In the genomic region with DNA sequence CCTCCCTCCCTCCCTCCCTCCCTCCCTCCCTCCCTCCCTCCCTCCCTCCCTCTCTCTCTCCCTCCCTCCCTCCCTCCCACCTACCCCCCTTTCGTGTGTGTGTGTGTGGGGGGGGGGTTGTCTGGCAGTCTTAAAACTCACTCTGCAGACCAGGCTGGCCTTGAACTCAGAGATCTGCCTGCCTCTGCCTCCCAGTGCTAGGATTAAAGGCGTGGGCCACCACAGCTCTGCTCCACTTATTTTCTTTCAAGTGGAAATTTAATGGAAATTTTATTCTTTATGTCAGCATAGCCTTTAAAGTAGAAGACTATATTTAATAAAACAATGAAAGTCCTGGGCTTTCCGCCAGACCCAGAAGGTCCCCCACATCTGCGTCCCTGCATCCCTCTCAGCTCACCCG, we compare ENCODE assay signal across 13 mouse cellular contexts.
"Had no signal": no experiment of that assay in that cellular context is flagged by ENCODE, and none has a peak within 500 bp of the region (broad histone marks: within the 10 kb centered on the region; RNA-seq: fewer than 3 reads in every experiment).

No protein-coding gene starts in this region.

- H3K4me3 ChIP-seq: kidney, embryonic 15.5 days; liver, embryonic 12.5 days; megakaryocyte, embryonic 14.5 days; midbrain, embryonic 15.5 days; neural tube, embryonic 12.5 days had no signal

- H3K4me2 ChIP-seq: kidney, embryonic 15.5 days; liver, embryonic 12.5 days; lung, embryonic 14.5 days; midbrain, embryonic 11.5 days; midbrain, embryonic 15.5 days; neural tube, embryonic 12.5 days had no signal

- H3K9ac ChIP-seq: kidney, embryonic 15.5 days; liver, embryonic 12.5 days; lung, embryonic 14.5 days; midbrain, embryonic 15.5 days; neural tube, embryonic 12.5 days had no signal

- H3K27ac ChIP-seq: kidney, embryonic 15.5 days; liver, embryonic 12.5 days; macrophage; midbrain, embryonic 15.5 days; neural tube, embryonic 12.5 days had no signal

- H3K9me3 ChIP-seq: kidney, embryonic 15.5 days; liver, embryonic 12.5 days; megakaryocyte, embryonic 14.5 days; midbrain, embryonic 15.5 days; neural tube, embryonic 12.5 days had no signal

- ATAC-seq: liver, embryonic 12.5 days; midbrain, embryonic 15.5 days had no signal

- H3K27me3 ChIP-seq: kidney, embryonic 15.5 days; liver, embryonic 12.5 days; megakaryocyte, embryonic 14.5 days; midbrain, embryonic 15.5 days; neural tube, embryonic 12.5 days had no signal

- DNase-seq: kidney, postnatal 14 days; left cerebral cortex, postnatal 4 days; lung, embryonic 14.5 days; lung, postnatal 10 days; retina, postnatal 1 day; thymus, postnatal 4 days had no signal
